Mouse (Mus musculus): ENCODE measurements around the gene Art3. TPM values are rescaled to one million over a fixed set of nuclear protein-coding genes. Genes with fewer than 3 reads are reported as not detected.

The Art3 gene
- 59.2 and 60.2 TPM in 2 replicates for polyA plus RNA-seq (2014; fragmentation: Nextera tagmentation; extraction: Ambion mirVana)

- peak within 1 kb of the TSS in 1 of 2 experiments; percentile 5; a peak in 1 of 4 replicates for H3K4me3 ChIP-seq (ENCODE audit: control insufficient read depth in 1 of 2, insufficient read depth in 1 of 2, low read depth in 1 of 2, low read length in 2 of 2)
- H3K9ac ChIP-seq (ENCODE audit: low read length), result no peak within 1 kb of the TSS
- H3K27me3 ChIP-seq (ENCODE audit: control insufficient read depth, insufficient read depth, low read length), result no peaks in the 10 kb centered on the region
- 78% methylated on average over 17 of the region's 17 CpGs for WGBS
- no peaks in the 10 kb centered on the region for H3K9me3 ChIP-seq (ENCODE audit: control insufficient read depth, low read length)
- H3K27ac ChIP-seq (replicated peaks in 1 of 2; ENCODE audit: control insufficient read depth in 1 of 2, insufficient read depth in 1 of 2, low read depth in 2 of 2, low read length in 2 of 2), result peak within 1 kb of the TSS; percentile 79
- peak within 1 kb of the TSS; percentile 36 for H3K4me2 ChIP-seq (ENCODE audit: low read length)
- H3K4me1 ChIP-seq (ENCODE audit: control insufficient read depth in 2 of 2, insufficient read depth in 2 of 2, low read length in 2 of 2), result peaks cover 0 to 5% of the 10 kb centered on the region in 2 experiments; a peak in 1 of 4 replicates
- no peak for ATAC-seq (ENCODE audit: insufficient number of reproducible peaks, insufficient read depth, low FRiP score, low read depth)
- H3K36me3 ChIP-seq (ENCODE audit: control insufficient read depth, insufficient read depth, low read length), result no peaks in the 10 kb centered on the region
These were observed at the start of gene Art3 for GRCm38 (mm10) chr5:92331635-92332338. Art3 (plus strand) TSS chr5:92331827.

- H3K9ac ChIP-seq (ENCODE audit: low read length), result no peak overlapping the region
- H3K4me1 ChIP-seq (ENCODE audit: control insufficient read depth in 2 of 2, insufficient read depth in 2 of 2, low read length in 2 of 2), result peaks cover 4 to 7% of the 10 kb centered on the region in 2 experiments; a peak in 2 of 4 replicates
- no peak overlapping the region for H3K4me3 ChIP-seq (ENCODE audit: control insufficient read depth in 1 of 2, insufficient read depth in 1 of 2, low read depth in 1 of 2, low read length in 2 of 2)
- WGBS, result 65% methylated on average over 4 of the region's 4 CpGs
- H3K36me3 ChIP-seq (ENCODE audit: control insufficient read depth, insufficient read depth, low read length), result peaks cover 32% of the 10 kb centered on the region
- no peaks in the 10 kb centered on the region for H3K9me3 ChIP-seq (ENCODE audit: control insufficient read depth, low read length)
- no peaks in the 10 kb centered on the region for H3K27me3 ChIP-seq (ENCODE audit: control insufficient read depth, insufficient read depth, low read length)
- ATAC-seq (ENCODE audit: insufficient number of reproducible peaks, insufficient read depth, low FRiP score, low read depth), result no peak
- H3K4me2 ChIP-seq (ENCODE audit: low read length), result no peak overlapping the region
- H3K27ac ChIP-seq (replicated peaks in 1 of 2; ENCODE audit: control insufficient read depth in 1 of 2, insufficient read depth in 1 of 2, low read depth in 2 of 2, low read length in 2 of 2), result no peak overlapping the region
These were observed 49.1 kb upstream of the Art3 start for GRCm38 (mm10) chr5:92282571-92282970.

GRCm38 (mm10) chr5:92283107-92283506 is 48.5 kb upstream of the Art3 start:
- no peak overlapping the region for H3K4me2 ChIP-seq (ENCODE audit: low read length)
- WGBS, result 33% methylated on average over 3 of the region's 3 CpGs
- no peaks in the 10 kb centered on the region for H3K27me3 ChIP-seq (ENCODE audit: control insufficient read depth, insufficient read depth, low read length)
- H3K9ac ChIP-seq (ENCODE audit: low read length), result no peak overlapping the region
- peaks cover 38% of the 10 kb centered on the region for H3K36me3 ChIP-seq (ENCODE audit: control insufficient read depth, insufficient read depth, low read length)
- no peaks in the 10 kb centered on the region for H3K9me3 ChIP-seq (ENCODE audit: control insufficient read depth, low read length)
- ATAC-seq (ENCODE audit: insufficient number of reproducible peaks, insufficient read depth, low FRiP score, low read depth), result no peak
- no peak overlapping the region for H3K27ac ChIP-seq (replicated peaks in 1 of 2; ENCODE audit: control insufficient read depth in 1 of 2, insufficient read depth in 1 of 2, low read depth in 2 of 2, low read length in 2 of 2)
- H3K4me1 ChIP-seq (ENCODE audit: control insufficient read depth in 2 of 2, insufficient read depth in 2 of 2, low read length in 2 of 2), result peaks cover 4 to 7% of the 10 kb centered on the region in 2 experiments; a peak in 2 of 4 replicates
- H3K4me3 ChIP-seq (ENCODE audit: control insufficient read depth in 1 of 2, insufficient read depth in 1 of 2, low read depth in 1 of 2, low read length in 2 of 2), result no peak overlapping the region

GRCm38 (mm10) chr5:92287840-92288239 is 43.8 kb upstream of the Art3 start:
- Histone ChIP-seq H3K9me3 (ENCODE audit: control insufficient read depth, low read length) (no peaks in the 10 kb centered on the region), H3K4me2 (ENCODE audit: low read length) (no peak overlapping the region), H3K9ac (ENCODE audit: low read length) (no peak overlapping the region), H3K4me3 (ENCODE audit: control insufficient read depth in 1 of 2, insufficient read depth in 1 of 2, low read depth in 1 of 2, low read length in 2 of 2) (no peak overlapping the region), H3K27ac (replicated peaks in 1 of 2; ENCODE audit: control insufficient read depth in 1 of 2, insufficient read depth in 1 of 2, low read depth in 2 of 2, low read length in 2 of 2) (no peak overlapping the region), H3K36me3 (ENCODE audit: control insufficient read depth, insufficient read depth, low read length) (peaks cover 83% of the 10 kb centered on the region), H3K27me3 (ENCODE audit: control insufficient read depth, insufficient read depth, low read length) (no peaks in the 10 kb centered on the region), H3K4me1 (ENCODE audit: control insufficient read depth in 2 of 2, insufficient read depth in 2 of 2, low read length in 2 of 2) (peaks cover 0 to 3% of the 10 kb centered on the region in 2 experiments; a peak in 1 of 4 replicates)
- 75% methylated on average over 6 of the region's 6 CpGs for WGBS
- no peak for ATAC-seq (ENCODE audit: insufficient number of reproducible peaks, insufficient read depth, low FRiP score, low read depth)

- Histone ChIP-seq H3K4me3 (ENCODE audit: control insufficient read depth in 1 of 2, insufficient read depth in 1 of 2, low read depth in 1 of 2, low read length in 2 of 2) (no peak overlapping the region), H3K9me3 (ENCODE audit: control insufficient read depth, low read length) (no peaks in the 10 kb centered on the region), H3K4me1 (ENCODE audit: control insufficient read depth in 2 of 2, insufficient read depth in 2 of 2, low read length in 2 of 2) (no peaks in the 10 kb centered on the region), H3K4me2 (ENCODE audit: low read length) (no peak overlapping the region), H3K36me3 (ENCODE audit: control insufficient read depth, insufficient read depth, low read length) (peaks cover 98% of the 10 kb centered on the region), H3K9ac (ENCODE audit: low read length) (no peak overlapping the region), H3K27ac (replicated peaks in 1 of 2; ENCODE audit: control insufficient read depth in 1 of 2, insufficient read depth in 1 of 2, low read depth in 2 of 2, low read length in 2 of 2) (no peak overlapping the region), H3K27me3 (ENCODE audit: control insufficient read depth, insufficient read depth, low read length) (no peaks in the 10 kb centered on the region)
- ATAC-seq (ENCODE audit: insufficient number of reproducible peaks, insufficient read depth, low FRiP score, low read depth), result no peak
- WGBS, result 87% methylated on average over 6 of the region's 6 CpGs
These were observed 39.8 kb upstream of the Art3 start for GRCm38 (mm10) chr5:92291652-92292414.

- Histone ChIP-seq H3K4me2 (ENCODE audit: low read length) (no peak overlapping the region), H3K4me3 (ENCODE audit: control insufficient read depth in 1 of 2, insufficient read depth in 1 of 2, low read depth in 1 of 2, low read length in 2 of 2) (no peak overlapping the region), H3K9me3 (ENCODE audit: control insufficient read depth, low read length) (no peaks in the 10 kb centered on the region), H3K36me3 (ENCODE audit: control insufficient read depth, insufficient read depth, low read length) (peaks cover 97% of the 10 kb centered on the region), H3K27me3 (ENCODE audit: control insufficient read depth, insufficient read depth, low read length) (no peaks in the 10 kb centered on the region), H3K4me1 (ENCODE audit: control insufficient read depth in 2 of 2, insufficient read depth in 2 of 2, low read length in 2 of 2) (no peaks in the 10 kb centered on the region), H3K9ac (ENCODE audit: low read length) (no peak overlapping the region), H3K27ac (replicated peaks in 1 of 2; ENCODE audit: control insufficient read depth in 1 of 2, insufficient read depth in 1 of 2, low read depth in 2 of 2, low read length in 2 of 2) (no peak overlapping the region)
- ATAC-seq (ENCODE audit: insufficient number of reproducible peaks, insufficient read depth, low FRiP score, low read depth), result no peak
- WGBS, result 88% methylated on average over 2 of the region's 2 CpGs
These were observed 37.1 kb upstream of the Art3 start for GRCm38 (mm10) chr5:92294525-92294924.

GRCm38 (mm10) chr5:92302149-92302840 is 29.3 kb upstream of the Art3 start:
- H3K27ac ChIP-seq (replicated peaks in 1 of 2; ENCODE audit: control insufficient read depth in 1 of 2, insufficient read depth in 1 of 2, low read depth in 2 of 2, low read length in 2 of 2), result no peak overlapping the region
- no peaks in the 10 kb centered on the region for H3K9me3 ChIP-seq (ENCODE audit: control insufficient read depth, low read length)
- H3K4me1 ChIP-seq (ENCODE audit: control insufficient read depth in 2 of 2, insufficient read depth in 2 of 2, low read length in 2 of 2), result peaks cover 0 to 4% of the 10 kb centered on the region in 2 experiments; a peak in 1 of 4 replicates
- no peak overlapping the region for H3K4me3 ChIP-seq (ENCODE audit: control insufficient read depth in 1 of 2, insufficient read depth in 1 of 2, low read depth in 1 of 2, low read length in 2 of 2)
- H3K27me3 ChIP-seq (ENCODE audit: control insufficient read depth, insufficient read depth, low read length), result no peaks in the 10 kb centered on the region
- no peak for ATAC-seq (ENCODE audit: insufficient number of reproducible peaks, insufficient read depth, low FRiP score, low read depth)
- 67% methylated on average over 13 of the region's 13 CpGs for WGBS
- H3K9ac ChIP-seq (ENCODE audit: low read length), result no peak overlapping the region
- peaks cover 84% of the 10 kb centered on the region for H3K36me3 ChIP-seq (ENCODE audit: control insufficient read depth, insufficient read depth, low read length)
- no peak overlapping the region for H3K4me2 ChIP-seq (ENCODE audit: low read length)

All from heart, embryonic 14.5 days (tissue).